Mouse (Mus musculus): ENCODE measurements around the gene Cdh24.

The Cdh24 gene

DNA sequence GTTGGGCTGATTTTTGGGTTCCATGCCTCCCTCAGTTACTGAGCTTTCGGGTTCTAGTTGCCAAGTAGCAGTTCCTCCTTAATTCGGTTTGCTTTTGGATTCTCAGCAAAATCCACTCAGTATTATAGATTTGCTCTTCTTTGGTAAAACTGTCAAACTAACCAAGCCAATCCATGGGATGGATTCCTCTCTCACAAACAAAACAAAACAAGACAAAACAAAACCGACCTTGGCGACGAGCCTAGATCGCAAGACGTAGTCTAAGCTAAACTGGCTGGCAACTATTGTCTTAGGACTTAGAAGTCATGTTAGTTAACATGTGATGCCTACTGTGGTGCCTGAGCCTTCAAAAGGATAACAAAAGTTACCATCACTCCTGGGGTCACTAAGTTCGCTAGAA, 37.5 kb downstream of the Cdh24 start:
- DNase-seq, result no peak

DNA sequence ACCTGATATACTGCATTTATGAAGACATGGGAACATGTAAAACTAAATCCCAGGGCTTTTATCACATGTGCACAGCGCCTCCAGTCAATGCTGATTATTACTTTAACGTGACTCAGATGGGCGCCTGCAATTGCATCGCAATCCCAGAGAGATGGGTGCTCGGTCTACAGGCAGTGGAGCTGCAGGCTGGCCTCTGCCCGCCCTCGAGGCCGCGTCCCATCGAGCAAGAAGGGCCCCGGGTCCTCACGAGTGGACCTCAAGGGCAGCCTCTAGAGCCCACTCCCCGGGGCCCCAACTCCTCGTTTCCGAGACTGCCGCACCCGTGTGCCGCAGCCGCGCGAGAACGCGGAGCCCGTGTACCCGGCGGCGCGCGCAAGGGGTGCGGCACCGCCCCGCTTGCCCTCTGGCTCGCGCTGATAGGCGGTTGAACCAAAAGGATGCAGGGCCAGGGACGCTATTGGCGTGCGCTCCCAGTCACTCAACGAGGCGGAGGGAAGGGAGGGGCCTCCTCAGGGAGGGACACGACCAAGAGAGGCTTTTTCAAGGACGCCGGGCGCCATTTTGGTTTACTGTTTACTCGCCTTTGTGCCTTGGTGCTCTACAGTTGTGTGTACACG, 38.0 kb downstream of the Cdh24 start:
- peak; percentile 97 for DNase-seq

DNA sequence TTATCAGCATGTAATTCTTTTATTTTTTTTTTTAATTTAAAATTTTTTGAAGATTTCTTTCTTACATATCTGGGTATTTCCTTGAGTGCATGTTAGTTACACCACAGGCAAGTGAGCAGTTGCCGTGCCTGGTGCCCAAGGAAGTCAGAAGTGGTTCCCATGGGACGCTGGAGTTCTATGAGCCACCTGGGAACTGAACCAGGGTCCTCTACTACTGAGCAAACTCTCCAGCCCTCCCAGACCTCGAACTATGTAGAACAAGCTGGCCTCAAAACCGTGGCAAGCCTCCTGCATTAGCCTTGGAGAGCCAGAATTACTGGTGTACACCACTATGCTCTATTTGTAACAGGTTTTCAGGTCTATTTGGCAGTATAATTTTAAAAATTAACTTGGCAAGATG, 38.6 kb downstream of the Cdh24 start:
- no peak for DNase-seq

DNA sequence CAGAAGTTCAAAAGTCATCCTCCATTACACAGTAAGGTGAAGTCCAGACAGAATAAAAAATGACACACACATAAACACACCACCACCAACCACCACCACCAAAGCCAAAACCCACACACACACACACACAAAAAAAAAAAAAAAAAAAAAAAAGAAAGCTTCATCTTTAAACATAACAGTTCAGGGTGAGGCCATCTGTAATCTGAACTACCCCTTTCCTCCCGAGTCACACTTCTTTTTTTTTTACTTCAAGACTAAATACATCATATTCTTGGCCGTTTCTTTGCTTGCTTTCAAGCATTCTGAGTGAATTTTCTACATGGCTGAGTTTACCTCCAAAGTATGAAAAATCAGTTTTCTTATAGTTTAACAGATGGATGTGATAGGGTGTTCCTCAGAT, 39.6 kb downstream of the Cdh24 start:
- DNase-seq, result no peak

DNA sequence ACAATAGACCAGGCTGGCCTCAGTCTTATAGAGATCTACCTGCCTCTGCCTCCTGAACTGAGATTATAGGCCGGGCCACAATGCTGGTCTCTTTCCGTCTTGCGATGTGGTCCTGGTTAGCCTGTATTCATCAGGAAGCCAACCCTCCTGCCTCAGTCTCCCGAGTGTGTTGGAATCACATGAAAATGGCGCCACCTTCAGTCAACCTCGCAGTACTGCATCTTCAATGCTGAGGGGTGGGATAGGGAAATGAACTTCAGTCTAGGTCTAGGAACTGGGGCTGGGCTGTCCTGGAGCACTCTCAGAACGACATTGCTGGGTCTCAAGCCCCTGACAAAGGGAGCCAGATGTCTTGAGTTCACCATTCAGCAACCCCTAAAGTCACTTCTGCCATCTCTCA, 44.1 kb downstream of the Cdh24 start:
- no peak for DNase-seq

DNA sequence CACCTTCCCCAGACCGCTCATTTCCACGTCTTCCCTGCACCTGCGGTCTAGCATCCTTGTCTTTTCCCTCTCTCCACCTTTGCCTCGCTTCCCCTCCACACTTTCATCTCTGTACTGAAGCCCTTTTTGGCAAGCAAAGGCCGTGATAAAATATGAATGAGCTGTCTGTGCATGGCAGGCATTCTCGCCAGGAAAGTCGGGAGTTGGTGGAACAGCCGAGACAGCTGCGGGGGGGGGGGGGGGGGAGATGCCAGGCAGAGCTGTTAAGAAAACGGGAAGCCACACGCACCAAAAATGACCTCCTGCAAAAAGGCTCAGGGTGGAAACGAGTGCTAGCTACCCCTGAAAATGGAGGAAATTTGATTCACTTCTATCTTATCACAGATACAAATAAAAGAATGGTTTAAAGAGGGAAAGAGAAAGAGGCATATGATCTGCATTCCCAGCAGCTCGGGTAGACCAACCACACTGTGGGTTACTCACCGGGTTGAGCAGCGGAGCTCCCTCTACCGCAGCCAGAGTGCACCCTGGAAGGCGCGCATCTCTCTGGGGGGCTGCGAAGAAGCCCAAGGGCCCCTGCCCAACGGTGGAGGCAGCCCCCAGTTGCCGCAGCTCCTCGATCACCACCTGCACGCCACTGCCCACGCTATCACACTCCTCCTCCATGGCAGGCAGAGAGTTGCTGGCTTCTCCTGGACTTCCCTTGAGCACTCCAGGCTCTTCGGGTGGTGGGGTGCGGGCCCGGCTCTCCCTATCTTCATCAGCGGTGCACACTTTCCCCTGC, 46.3 kb downstream of the Cdh24 start:
- DNase-seq, result no peak

DNA sequence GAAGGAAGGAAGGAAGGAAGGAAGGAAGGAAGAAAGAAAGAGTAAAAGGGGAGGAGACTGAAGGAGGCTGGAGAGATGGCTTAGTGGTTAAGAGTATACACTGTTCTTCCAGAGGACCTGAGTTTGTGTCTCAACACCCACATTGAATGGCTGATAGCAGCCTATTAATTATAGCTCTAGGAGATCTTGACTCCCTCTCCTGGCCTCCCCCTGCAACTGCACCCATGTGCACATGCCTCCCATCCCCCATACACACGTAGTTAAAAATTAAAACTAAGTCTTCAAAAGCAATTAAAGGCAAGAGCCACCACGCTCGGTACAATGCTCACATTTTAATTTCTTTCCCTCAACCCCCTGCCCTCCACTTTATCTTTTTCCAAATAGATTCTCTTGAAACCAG, 47.1 kb downstream of the Cdh24 start:
- no peak for DNase-seq

DNA sequence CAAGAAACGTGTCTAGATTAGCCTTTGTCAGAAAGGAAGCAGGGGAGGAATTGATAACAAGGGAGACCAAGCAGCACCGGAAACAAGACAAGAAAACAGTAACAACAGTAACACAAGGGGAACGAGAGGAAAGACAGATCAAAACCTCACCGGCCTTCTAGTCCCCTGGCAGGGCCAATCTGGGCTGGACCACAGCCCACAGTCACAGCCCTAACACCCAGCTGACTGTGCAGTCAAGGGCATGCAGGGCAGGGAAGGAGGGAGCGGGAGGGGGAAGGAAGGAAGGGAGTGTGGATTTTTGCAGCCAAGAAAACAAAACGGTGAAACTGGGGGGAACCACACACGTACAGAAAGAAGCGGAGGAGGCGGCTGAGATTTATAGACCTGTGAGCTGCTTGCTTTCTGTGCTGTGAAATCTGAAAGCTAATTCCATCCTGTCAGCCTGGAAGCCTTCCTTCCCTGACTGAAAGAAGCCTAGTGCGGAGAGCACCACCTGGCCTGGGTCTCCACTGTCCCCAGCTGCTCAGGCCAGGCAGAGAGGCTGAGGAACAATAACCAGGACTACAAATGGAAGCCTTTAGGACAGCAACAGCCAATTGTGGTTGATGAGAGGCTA, 48.7 kb downstream of the Cdh24 start:
- no peak for DNase-seq

DNA sequence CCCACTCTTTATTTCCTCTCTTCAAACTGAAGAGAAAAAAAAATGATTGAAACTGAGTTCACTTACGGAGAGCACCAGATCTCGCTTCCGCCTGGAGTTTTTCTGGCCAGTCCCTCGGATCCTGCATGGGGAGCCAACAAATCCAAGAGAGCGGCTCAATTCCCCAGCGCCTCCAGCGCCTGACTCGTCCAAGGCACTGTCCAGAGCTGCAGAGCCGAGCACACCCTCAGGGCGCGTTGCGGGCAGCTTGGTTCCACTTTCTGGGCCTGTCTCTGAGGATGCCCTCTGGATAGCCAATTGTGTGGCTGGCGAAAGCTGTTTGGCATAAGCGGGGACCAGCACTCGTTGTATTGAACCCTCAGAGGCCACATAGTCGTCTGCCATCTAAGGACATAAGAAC, 50.1 kb downstream of the Cdh24 start:
- DNase-seq, result no peak

DNA sequence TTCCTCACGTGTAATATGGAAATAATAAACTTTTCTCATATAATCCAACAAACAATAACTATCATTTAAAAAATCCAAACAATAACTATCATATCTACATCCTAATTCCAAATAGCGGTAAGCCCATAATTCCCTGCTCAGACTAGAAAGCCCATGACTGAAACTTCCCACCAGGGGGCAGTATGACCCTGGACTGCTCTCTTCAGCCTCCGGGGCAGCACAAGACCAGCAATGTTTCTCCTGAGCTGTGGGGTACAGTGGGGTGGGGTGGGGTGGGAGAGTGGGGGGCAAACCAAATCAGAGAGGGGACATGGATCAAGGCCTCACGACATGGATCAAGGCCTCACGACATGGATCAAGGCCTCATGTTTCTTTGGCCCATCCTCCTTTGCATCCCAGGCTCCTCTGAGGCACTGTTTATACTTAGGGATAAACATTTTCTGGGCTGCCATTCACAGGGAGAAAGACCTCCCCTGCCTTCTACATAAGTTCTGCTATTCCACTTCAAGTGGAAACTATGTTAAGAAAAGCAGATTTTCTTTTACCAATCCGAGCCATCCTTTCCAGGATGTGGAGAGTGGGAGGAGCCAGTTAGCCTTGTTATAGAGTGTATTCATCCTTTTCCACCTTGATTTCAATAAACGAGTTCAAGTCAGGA, 57.4 kb downstream of the Cdh24 start:
- no peak for DNase-seq

DNA sequence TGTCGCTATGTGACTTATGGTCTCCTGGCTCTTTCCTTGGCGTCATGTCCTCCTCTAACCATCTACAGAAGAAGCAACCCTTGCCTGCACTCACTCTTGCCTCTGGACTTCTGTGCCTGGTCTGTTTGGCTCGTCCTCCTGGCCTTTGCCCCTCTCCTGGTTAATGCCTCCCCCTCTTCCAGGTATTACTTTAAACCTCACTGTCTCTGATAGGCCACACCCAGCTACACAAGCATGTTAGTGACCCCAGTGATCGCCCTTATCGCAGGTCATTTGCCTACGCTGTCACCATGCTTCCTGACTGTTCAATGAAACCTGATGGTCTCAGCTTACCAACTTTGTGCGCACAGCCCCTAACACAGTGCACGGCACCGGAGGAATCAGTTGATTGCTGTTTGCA, 58.6 kb downstream of the Cdh24 start:
- DNase-seq, result no peak

Data from kidney, adult 11 months (tissue).